Mouse (Mus musculus): ENCODE measurements around the gene Armc8. TPM values are rescaled to one million over a fixed set of nuclear protein-coding genes. Genes with fewer than 3 reads are reported as not detected.

Gene Armc8
- total RNA-seq, 2 experiments from 2014 or later: 28.1 to 28.9 TPM

DNA sequence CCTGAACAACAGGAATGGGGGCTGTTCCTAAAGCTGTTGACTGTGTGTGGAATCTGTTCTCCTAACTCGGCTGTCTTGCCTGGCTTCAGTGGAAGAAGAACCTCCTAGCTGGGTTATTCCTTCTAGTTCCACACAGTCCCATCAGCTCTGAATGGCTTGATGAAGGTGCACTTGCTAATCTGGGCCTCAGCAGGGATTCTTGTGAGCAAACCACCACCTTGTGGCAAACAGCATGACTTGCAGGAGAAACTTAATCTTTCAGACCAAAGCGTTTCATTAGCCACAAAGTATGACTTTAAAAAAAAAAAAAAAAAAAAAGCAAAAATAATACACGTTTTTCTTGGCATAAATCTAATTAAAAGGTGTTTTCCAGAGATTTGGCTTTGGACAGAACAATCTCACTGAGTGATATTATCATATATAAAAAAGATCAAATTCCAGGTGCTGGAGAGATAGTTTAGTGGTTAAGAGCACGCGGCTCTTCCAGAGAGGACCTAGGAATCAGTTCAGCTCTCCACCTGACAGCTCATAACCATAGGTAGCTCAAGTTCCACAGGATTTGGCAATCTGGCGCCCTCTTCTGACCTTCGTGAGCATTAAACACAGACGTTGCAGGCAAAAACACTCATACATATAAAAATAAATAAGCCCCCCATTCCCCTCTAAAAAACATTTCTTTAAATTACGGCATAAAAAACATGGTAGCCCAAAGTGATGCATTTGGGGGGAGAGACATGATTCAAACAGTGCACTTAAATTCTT is 118.6 kb downstream of the Armc8 start:
- ATAC-seq (replicated peaks; ENCODE audit: poor library complexity, severe bottlenecking): peak; percentile 57

DNA sequence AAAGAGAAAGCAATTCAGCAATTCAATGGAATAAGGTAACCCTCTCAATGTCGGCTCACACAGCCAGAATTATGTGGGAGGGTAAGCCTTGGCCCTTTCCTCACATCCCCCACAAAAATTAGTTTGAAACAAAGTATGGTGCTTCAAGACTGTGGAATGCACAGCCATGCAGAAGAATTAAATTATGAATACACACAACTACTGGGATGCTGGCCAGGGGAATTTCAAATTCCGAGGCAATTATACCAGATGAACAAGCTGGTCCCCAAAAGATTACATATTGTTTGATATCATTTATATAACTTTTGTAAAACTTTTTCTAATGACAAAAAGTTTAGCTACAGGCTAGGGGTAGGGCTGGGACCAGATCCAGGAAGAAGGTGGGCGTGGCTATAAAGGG is 121.4 kb downstream of the Armc8 start:
- ATAC-seq (replicated peaks; ENCODE audit: poor library complexity, severe bottlenecking): no peak

DNA sequence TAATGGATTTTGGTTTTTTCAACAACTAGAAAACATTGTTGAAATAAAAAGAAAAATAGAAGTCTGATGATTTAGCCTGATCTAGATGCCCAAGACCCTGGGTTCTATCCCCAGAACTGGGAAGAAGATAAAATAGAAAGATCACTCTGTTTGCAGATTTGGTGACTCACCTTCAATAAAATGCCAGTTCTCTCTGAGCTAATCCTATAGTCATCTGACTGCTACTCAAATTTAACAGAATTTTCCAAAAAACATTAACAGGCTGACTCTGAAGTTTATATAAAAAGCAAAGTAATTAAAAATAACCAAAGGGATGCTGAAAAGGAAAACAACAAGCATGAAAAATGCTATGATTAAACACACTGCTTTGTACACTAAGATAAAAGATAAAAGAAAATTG is 122.4 kb downstream of the Armc8 start:
- ATAC-seq (replicated peaks; ENCODE audit: poor library complexity, severe bottlenecking): no peak

DNA sequence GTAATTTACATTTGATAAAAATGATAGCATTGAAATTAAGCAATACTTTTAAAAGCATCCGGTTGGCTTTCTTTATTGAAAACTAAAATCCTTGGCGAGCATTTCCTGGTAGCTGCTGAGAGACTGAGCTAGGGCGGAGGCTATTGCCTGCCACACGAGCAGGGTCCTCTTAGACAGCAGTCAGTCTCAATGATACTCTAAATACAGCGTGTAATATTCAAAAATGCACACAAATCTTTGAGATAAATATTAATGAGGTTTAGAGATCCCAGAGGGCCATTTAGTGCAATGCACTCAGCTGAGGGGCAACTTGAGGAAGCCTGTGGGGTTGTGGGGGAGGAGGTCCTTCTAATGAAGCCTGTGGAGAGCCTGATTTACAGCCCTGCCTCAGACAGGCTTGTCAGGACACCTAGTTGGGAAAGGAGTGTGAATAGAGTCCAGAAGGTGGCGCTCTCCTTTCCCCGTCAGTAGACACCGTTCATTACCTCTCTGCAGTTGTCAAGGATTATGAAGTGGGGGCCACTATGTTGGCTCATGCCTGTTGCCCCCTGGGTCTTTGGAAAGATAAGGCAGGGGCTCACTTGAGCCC is 124.0 kb downstream of the Armc8 start:
- peak; percentile 86 for ATAC-seq (replicated peaks; ENCODE audit: poor library complexity, severe bottlenecking)

DNA sequence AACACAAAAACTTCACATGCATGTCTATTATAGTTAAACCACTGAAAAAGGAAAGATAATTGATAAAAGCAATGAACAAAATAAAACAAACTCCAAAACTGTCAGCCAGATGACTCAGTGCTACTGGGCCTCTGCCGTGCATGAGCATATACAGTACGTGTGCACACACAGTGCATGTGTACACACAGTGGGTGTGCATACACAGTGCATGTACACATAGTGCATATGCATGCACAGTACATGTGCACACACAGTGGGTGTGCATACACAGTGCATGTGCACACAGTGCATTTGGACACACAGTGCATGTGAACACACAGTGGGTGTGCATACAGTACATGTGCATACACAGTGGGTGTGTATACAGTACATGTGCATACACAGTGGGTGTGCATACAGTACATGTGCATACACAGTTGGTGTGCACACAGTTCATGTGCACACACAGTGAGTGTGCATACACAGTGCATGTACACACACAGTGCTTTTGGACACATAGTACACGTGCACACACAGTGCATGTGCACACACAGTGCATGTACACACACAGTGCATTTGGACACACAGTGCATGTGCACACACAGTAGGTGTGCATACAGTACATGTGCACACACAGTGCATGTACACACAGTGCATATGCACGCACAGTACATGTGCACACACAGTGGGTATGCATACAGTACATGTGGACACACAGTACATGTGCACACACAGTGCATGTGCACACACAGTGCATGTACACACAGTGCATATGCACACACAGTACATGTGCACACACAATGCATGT is 126.9 kb downstream of the Armc8 start:
- no peak for ATAC-seq (replicated peaks; ENCODE audit: poor library complexity, severe bottlenecking)

DNA sequence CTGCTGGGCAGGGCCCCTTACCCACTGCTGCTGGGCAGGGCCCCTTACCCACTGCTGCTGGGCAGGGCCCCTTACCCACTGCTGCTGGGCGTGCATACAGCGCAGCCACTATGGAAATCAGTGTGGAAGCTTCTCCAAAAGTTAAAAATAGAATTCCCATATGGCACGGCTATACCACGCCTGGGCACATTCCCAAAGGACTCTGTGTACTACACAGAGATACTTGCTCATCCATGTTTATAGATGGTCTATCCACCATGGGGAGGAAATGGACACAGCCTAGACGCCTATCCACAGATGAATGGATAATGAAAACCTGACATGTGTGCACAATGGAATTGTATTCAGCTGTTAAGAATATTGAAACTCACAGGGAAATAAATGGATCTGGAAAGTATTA is 127.8 kb downstream of the Armc8 start:
- ATAC-seq (replicated peaks; ENCODE audit: poor library complexity, severe bottlenecking): no peak

DNA sequence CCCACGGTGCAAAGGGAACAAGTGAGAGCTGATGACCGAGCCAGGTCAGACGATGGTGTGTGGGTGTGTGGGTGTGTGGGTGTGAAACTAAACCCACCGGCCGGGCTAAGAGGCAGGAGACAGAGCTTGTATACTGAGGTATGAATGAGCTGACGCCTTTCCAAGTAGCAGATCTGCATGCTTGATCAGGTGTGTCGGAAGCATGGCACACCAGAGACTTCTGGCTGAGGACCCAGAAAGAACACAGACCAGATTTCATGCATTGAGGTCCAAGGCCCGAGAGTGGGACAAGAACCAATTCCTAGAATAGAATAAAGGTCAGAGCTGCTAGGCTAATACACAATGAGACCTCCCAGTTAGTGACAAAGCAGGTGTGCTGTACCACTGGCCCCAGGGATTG is 129.6 kb downstream of the Armc8 start:
- ATAC-seq (replicated peaks; ENCODE audit: poor library complexity, severe bottlenecking): no peak

DNA sequence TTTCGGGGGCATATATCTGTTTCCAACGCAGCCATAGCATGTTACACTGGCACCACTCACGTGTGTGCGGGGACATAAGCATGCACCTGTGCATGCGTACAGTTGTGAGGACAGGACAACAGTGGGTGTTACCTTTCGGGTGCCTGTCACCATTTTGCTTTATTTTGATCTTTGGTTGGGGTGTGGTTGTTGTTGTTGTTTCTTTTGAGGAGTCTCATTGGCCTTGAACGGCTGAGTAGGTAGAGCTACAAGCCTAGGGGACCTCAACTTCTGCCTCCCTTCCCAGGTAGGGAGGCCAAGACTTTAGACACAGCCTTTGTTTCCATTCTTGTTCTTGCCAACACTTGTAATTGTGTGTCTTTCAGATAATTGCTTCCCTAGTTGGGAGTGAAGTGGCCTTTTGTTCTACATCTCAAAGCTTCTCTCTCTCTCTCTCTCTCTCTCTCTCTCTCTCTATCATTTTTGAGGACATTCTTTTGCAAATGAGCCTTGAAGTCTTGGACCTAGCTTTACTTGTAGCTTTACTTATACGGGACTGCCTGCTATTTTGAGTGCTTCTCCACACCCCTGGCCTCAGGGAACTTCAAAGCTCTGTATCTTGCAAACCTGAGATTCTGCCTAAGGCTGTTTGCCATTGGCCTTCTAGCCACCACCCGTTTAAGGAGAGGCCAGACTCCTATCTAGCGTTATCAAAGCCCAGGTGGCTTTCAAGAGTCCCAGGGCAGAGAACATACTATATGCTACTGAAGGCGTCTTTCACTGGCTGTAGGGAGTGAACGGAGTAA is 130.7 kb downstream of the Armc8 start:
- no peak for ATAC-seq (replicated peaks; ENCODE audit: poor library complexity, severe bottlenecking)

DNA sequence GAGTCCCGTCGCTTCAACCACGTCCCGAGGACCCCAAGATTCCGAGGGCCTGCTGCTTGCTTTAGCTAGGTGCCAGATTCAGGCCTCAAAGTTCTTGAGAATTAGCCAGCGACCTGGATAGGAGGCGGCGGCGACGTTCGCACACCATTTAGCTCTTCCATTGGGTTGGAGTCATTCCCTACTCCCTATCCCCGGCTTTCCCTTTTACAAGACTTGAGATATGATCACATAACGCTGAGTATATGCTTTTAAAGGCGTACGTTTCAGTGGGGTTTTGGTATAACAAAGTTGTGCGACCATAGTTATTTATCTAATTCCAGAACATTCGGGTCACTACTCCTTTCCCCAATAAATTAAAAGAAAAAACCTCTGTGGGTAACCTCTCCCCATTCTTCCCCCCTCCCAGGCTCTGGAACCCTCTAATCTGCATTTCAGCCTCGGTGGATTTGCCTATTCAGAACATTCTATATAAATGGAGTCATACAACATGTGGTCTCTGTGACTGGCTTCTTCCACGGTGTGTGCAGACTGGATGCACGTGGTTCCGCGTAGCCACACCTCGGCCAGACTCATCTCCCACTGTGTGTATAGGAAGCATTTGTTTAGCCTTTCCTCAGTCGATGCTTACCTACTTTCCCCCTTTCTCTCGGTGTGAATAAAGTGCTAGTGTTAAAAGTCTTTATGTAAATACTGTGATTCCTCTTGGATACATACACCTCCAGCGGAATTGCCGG is 131.5 kb downstream of the Armc8 start, which contains the start of gene Mras:
TSS of gene Mras (minus strand) at position 351 of the 734 bp plus-strand sequence.
- ATAC-seq (replicated peaks; ENCODE audit: poor library complexity, severe bottlenecking): peak; percentile 32; the same call in 1 of the 2 replicates

DNA sequence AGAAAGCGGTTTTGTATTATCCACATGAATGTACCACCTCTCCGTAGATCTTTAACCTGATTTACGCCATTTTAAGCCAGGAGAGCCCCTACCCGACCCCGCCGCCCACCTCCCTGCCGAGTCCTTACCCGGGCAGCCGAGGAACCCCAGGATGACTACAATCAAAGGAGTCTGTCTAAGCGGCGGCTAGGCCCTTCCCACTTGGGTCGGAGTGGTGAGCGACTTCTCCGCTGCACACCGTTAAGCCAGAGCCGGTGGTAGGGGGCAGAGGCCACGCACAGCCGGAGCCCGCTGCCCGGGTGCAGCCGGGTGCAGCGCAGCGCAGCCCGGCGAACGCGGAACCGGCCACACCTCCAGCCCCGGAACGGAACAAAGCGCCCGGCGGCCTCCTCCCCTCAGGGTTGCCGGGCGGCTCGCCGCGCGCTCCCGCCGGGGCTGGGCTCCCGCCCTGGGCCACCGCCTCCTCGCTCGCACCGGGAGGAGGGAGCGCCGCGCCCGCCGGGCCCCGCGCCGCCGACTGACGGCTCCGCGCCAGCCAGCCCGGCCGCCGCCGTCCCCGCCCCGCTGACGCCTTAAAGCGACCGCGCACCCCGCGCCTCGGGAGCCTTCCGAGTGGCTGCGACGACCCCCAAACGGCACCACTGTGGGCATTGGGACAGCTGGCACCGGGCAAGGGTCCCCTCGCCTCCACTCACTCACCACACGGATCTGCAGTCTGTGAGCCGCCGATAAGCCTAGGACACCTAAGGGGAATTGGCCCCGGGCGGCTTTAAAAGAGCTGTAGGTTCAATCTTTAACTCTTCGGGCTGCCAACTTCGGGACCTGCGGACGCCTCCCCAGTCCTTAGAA is 132.3 kb downstream of the Armc8 start:
- peak; percentile 83 for ATAC-seq (replicated peaks; ENCODE audit: poor library complexity, severe bottlenecking)

DNA sequence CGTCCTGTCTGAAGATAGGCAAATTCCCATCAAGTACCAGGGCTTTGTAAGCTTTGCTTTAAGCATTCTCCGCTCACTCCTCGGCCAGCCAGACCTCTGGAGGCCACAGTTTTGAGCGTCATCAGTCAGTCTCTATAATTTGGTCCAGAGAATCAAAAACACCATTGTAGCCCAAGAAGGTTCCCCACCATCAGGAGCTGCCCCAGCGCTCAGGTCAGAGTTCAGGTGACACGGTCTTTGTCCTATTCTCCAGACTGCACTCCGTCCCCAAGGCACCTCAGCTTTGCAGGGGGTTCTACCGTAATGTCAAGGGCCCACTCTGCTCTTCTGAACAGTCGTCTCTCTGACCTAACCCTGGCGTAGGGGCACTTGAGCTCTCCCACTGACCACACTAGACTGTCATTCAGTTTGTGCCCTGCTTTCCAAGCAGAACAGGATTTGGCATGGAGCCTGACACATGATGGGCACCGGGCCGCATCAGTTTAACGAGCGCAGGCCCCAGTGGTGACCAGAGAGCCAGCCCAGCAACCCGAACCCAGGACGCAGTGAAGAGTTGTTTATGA is 133.0 kb downstream of the Armc8 start:
- ATAC-seq (replicated peaks; ENCODE audit: poor library complexity, severe bottlenecking): no peak

DNA sequence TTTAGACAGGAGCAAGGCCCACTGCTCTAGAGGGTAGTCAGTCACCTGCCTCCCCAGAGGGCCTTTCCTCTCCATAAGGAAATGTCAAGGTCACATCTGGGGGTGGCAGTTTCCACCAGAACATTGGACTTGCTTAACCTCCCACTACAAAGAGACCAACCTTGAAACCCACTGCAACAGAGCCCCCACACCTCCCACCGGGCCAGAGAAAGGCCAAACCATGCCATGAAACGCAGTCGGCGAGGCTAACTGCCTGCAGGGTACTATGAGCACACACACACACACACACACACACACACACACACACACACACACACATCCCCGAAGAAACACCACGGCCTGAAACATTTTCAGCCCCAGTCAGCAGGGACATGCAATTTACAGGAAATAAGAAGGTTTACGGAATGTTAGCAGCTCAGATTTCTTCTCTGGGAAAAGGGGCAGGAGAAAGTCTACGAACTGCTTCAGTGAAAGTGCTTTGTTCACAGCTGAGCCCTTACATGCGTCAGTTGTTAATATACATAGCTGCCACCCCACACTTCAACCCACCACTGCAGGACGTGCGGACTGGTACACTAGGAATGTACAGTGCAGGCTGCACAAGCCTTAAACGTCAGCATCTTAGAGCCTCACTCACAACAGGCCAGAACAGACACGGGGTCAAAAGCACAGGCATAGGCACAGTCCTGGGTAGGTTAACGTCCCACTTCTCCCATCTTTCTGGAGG is 133.6 kb downstream of the Armc8 start:
- no peak for ATAC-seq (replicated peaks; ENCODE audit: poor library complexity, severe bottlenecking)

DNA sequence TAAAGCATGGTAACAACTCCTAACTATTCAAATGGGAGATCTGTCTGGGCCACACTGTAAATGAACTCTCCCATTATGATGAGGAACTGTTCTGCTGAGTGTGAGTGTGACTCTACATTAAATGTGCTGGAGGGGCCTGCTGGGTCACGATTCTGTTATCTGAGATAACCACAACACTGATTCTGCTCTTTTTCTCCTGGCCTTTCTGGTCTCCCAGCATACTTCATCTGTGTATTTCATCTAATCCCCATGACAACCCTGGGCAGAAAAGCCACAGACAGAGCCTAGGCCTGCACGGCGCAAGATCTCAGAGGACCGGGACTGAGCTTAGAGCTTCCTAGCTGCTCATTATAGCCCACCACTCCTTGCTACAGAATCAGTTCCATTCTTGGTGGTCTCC is 136.2 kb downstream of the Armc8 start:
- ATAC-seq (replicated peaks; ENCODE audit: poor library complexity, severe bottlenecking): peak; percentile 33

DNA sequence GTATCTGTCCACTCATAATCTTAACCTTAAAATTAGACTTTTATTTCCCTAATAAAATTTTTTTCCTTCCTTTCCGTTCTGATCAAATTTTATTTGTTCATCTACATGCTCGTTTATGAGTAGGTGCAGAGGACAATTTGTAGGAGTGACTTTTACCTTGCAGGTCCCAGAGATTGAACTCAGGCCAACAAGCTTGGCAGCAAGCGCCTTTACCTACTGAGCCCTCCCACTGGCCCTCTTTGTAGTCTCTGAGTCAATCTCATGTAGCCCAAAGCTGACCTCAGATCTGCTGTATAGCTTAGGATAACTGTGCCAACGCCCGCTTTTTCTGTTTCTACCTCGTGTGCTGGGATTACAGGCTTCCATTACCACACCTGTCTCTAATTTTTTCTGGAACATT is 136.7 kb downstream of the Armc8 start:
- no peak for ATAC-seq (replicated peaks; ENCODE audit: poor library complexity, severe bottlenecking)

DNA sequence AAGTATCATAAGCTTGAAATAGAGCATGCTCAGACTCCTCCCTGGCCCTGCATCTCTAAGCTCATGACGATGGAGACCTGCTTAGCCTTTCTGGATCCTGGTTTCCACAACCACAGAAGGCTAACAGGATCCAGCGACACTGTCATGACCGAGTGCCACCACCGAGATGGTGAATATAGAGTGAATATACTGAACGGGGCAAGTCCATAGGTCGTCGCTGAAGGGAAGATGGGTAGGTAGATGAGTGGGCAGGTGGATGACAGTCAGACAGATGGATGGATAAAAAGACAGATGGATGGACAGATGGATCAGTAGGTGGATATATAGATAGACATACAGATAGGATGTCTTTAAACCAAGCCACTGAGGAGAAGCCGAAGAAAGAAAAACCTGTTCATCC is 137.4 kb downstream of the Armc8 start:
- ATAC-seq (replicated peaks; ENCODE audit: poor library complexity, severe bottlenecking): no peak

DNA sequence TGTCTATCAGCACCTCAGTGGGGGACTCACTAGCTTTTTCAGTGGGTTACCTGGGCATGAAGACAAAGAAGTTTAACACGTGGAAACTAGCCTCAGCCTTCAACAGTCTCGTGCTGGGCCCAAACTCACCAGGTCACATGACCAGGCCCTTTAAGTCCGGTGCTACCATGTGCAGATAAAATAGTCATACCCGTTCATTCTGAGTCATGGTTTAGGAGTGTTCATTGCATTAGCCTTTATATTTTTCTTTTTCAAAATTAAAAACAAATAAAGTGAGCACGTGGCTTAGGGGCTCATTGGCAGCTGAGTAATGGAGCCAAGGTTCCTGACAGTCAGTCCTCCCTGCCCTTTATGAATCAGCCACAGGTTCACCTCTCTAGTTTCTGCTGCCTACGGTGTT is 137.9 kb downstream of the Armc8 start:
- ATAC-seq (replicated peaks; ENCODE audit: poor library complexity, severe bottlenecking): no peak

DNA sequence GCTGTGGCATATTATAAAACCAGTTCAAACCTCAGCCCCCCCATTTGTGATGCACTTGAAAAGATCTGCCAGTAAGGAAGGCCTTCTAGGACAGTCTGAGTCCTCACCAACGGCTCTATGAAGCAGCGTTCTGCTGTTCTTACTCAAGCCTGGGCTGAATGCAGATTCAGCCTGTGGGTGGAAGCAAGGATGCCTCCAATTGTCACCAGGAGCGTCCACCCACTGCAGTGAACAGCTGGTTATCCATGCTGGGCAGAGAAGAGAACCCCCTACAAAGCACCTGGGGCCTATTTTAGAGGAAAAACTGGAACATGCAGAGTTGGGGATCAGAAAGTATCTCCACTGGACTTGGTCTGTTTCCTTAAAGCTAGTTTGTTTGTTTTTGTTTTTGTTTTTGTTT is 138.9 kb downstream of the Armc8 start:
- no peak for ATAC-seq (replicated peaks; ENCODE audit: poor library complexity, severe bottlenecking)

Measured in granulocyte monocyte progenitor cell, adult 5-6 weeks (primary cell).